ENCODE assay signal across 27 mouse cellular contexts in the genomic region with DNA sequence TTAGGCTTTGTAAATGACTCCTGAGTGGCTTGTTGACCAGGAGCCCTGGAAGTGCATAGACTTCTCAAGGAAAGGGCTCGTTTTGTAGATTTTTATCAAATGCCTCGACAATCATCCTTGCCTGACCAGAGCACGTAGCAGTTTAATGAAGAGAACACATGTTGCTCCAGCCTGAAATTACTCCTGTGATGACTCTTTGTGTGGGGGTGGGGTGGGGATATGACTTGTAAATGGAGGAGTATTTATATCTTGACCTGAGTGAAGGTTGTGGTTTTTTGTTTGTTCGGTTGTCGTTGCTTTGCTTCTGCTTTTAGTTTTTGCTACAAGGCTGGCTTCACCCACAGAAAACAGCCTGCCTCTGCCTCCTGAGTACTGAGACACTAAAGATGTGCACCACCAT. TPM values are rescaled to one million over a fixed set of nuclear protein-coding genes. Genes with fewer than 3 reads are reported as not detected.
DNase-seq lines count a peak whose midpoint lies in the region; ATAC-seq lines count a peak whose summit lies in the region.
"Had no signal": no experiment of that assay in that cellular context is flagged by ENCODE, and none has a peak within 500 bp of the region (broad histone marks: within the 10 kb centered on the region; RNA-seq: fewer than 3 reads in every experiment).

No protein-coding gene starts in this region.

- H3K4me3 ChIP-seq in kidney, embryonic 16.5 days (ENCODE audit: low read length): no peak overlapping the region
- H3K4me3 ChIP-seq in kidney, embryonic 14.5 days (ENCODE audit: low read length): no peak overlapping the region
- H3K4me3 ChIP-seq: embryonic facial prominence, embryonic 15.5 days; intestine, embryonic 15.5 days; left cerebral cortex, adult 2 months; midbrain, embryonic 10.5 days had no signal

- DNase-seq in A20 (ENCODE audit: low read depth, low spot score) (peak; percentile 67), ES-CJ7 (ENCODE audit: low read depth, low spot score) (peak; percentile 1)
- DNase-seq in adrenal gland, postnatal 36 days: no peak
- DNase-seq in gastrocnemius, adult 8-10 months (ENCODE audit: low spot score in 2 of 2): no peak
- DNase-seq: adrenal gland, postnatal 25 days; cerebellum, adult 18-20 months; cerebellum, postnatal 36 days; kidney, postnatal 14 days; layer of hippocampus, adult 9-11 months; left cerebral cortex, postnatal 4 days; liver; lung, adult 18-20 months; lung, postnatal 36 days; retina, postnatal 1 day; right cerebral cortex, postnatal 4 days; thymus, postnatal 36 days had no signal

- H3K9ac ChIP-seq in kidney, embryonic 16.5 days (replicated peaks; ENCODE audit: low read length): no peak overlapping the region
- no peak overlapping the region for H3K9ac ChIP-seq in kidney, embryonic 14.5 days (ENCODE audit: low read depth, low read length)
- H3K9ac ChIP-seq: embryonic facial prominence, embryonic 15.5 days; hindbrain, embryonic 14.5 days; intestine, embryonic 15.5 days had no signal

- 57% methylated on average over 5 of the region's 5 CpGs for WGBS in kidney, embryonic 16.5 days
- 59% methylated on average over 5 of the region's 5 CpGs for WGBS in kidney, embryonic 14.5 days

- no peaks in the 10 kb centered on the region for H3K9me3 ChIP-seq in kidney, embryonic 16.5 days (ENCODE audit: low read length)
- H3K9me3 ChIP-seq in kidney, embryonic 14.5 days (ENCODE audit: control insufficient read depth, low read length): no peaks in the 10 kb centered on the region
- H3K9me3 ChIP-seq: embryonic facial prominence, embryonic 15.5 days; intestine, embryonic 15.5 days; midbrain, embryonic 10.5 days had no signal

- no peak overlapping the region for H3K4me2 ChIP-seq in kidney, embryonic 16.5 days (replicated peaks; ENCODE audit: low read depth, low read length)
- no peak overlapping the region for H3K4me2 ChIP-seq in kidney, embryonic 14.5 days (replicated peaks; ENCODE audit: low read depth, low read length)
- H3K4me2 ChIP-seq: embryonic facial prominence, embryonic 15.5 days; hindbrain, embryonic 14.5 days; intestine, embryonic 15.5 days had no signal

- H3K27me3 ChIP-seq in kidney, embryonic 16.5 days (ENCODE audit: insufficient read depth, low read length): no peaks in the 10 kb centered on the region
- H3K27me3 ChIP-seq in kidney, embryonic 14.5 days (ENCODE audit: control insufficient read depth, insufficient read depth, low read length): no peaks in the 10 kb centered on the region
- H3K27me3 ChIP-seq: embryonic facial prominence, embryonic 15.5 days; intestine, embryonic 15.5 days had no signal

- ATAC-seq in kidney, embryonic 16.5 days (ENCODE audit: low FRiP score, low TSS enrichment): no peak
- no peak for ATAC-seq in kidney, embryonic 14.5 days (ENCODE audit: low FRiP score, low TSS enrichment)
- ATAC-seq in megakaryocyte progenitor cell, adult 5-6 weeks (replicated peaks; ENCODE audit: poor library complexity): 0 out of 2 replicates have a peak, but pooled peaks have one; percentile 21
- ATAC-seq: forebrain, embryonic 16.5 days; intestine, embryonic 15.5 days had no signal

- H3K27ac ChIP-seq in kidney, embryonic 16.5 days (ENCODE audit: low read length): peak overlapping the region; percentile 55; the same call in 1 of the 2 replicates
- H3K27ac ChIP-seq in kidney, embryonic 14.5 days (ENCODE audit: low read depth, low read length): no peak overlapping the region
- H3K27ac ChIP-seq: embryonic facial prominence, embryonic 15.5 days; hindbrain, embryonic 14.5 days; intestine, embryonic 15.5 days; left cerebral cortex, adult 2 months; midbrain, embryonic 10.5 days had no signal

- peaks cover 15% of the 10 kb centered on the region for H3K4me1 ChIP-seq in kidney, embryonic 16.5 days (ENCODE audit: insufficient read depth, low read length)
- peaks cover 7% of the 10 kb centered on the region; the same call in 1 of the 2 replicates for H3K4me1 ChIP-seq in kidney, embryonic 14.5 days (ENCODE audit: control insufficient read depth, insufficient read depth, low read length)
- H3K4me1 ChIP-seq: intestine, embryonic 15.5 days had no signal

- H3K36me3 ChIP-seq in kidney, embryonic 16.5 days (ENCODE audit: insufficient read depth, low read length): no peaks in the 10 kb centered on the region
- H3K36me3 ChIP-seq in kidney, embryonic 14.5 days (ENCODE audit: control insufficient read depth, insufficient read depth, low read length): no peaks in the 10 kb centered on the region
- H3K36me3 ChIP-seq: embryonic facial prominence, embryonic 15.5 days; intestine, embryonic 15.5 days; midbrain, embryonic 10.5 days had no signal

RNA-seq across cellular contexts. Expression of a gene that starts 25.7 kb away (rescaled TPM):
- not detected in 2 replicates for polyA plus RNA-seq in kidney, embryonic 16.5 days (2015; fragmentation: Nextera tagmentation; extraction: Ambion mirVana)
- not detected in 2 replicates for polyA plus RNA-seq in kidney, embryonic 14.5 days (2014; fragmentation: Nextera tagmentation; extraction: Ambion mirVana)
- total RNA-seq in megakaryocyte progenitor cell, adult 5-6 weeks (2015): 0.78 and 3.3 TPM in 2 replicates
- 0.64 and 5.2 TPM in 2 replicates for total RNA-seq in megakaryocyte progenitor cell, adult 5-6 weeks (2017)
- total RNA-seq in adrenal gland, postnatal 36 days (2021): under 1 TPM; 0.23 to 0.26 TPM
- total RNA-seq in gastrocnemius, adult 8-10 months (2022): not detected
- total RNA-seq: left cerebral cortex, adult 2 months; midbrain, postnatal 0 days had no signal
- polyA plus RNA-seq: forebrain, embryonic 16.5 days; hindbrain, embryonic 14.5 days; midbrain, embryonic 10.5 days; midbrain, postnatal 0 days; stomach, embryonic 14.5 days had no signal

RNA-seq across cellular contexts. Expression of a gene that starts 26.0 kb away (rescaled TPM):
- 0.66 TPM in 1 of 2 replicates, not detected in the other for polyA plus RNA-seq in kidney, embryonic 16.5 days (2015; fragmentation: Nextera tagmentation; extraction: Ambion mirVana)
- 0.99 and 1.2 TPM in 2 replicates for polyA plus RNA-seq in kidney, embryonic 14.5 days (2014; fragmentation: Nextera tagmentation; extraction: Ambion mirVana)
- 11.0 and 16.1 TPM in 2 replicates for total RNA-seq in megakaryocyte progenitor cell, adult 5-6 weeks (2015)
- 6.0 and 8.1 TPM in 2 replicates for total RNA-seq in megakaryocyte progenitor cell, adult 5-6 weeks (2017)
- total RNA-seq in adrenal gland, postnatal 36 days (2021): 1 to 10 TPM; 2.1 to 2.9 TPM
- total RNA-seq in gastrocnemius, adult 8-10 months (2022): under 1 TPM in 3 of 4 experiments, not detected in 1; 0.29 to 0.64 (median 0.52) TPM
- polyA plus RNA-seq: stomach, embryonic 14.5 days had no signal

RNA-seq across cellular contexts. Expression of a gene that starts 37.5 kb away (rescaled TPM):
- polyA plus RNA-seq in kidney, embryonic 16.5 days (2015; fragmentation: Nextera tagmentation; extraction: Ambion mirVana): not detected in 2 replicates
- not detected in 2 replicates for polyA plus RNA-seq in kidney, embryonic 14.5 days (2014; fragmentation: Nextera tagmentation; extraction: Ambion mirVana)
- total RNA-seq in megakaryocyte progenitor cell, adult 5-6 weeks (2015): 24.4 TPM in 1 of 2 replicates, not detected in the other
- 144 and 168 TPM in 2 replicates for total RNA-seq in megakaryocyte progenitor cell, adult 5-6 weeks (2017)
- total RNA-seq in adrenal gland, postnatal 36 days (2021): 10 to 100 TPM; 37.6 to 46.1 TPM
- total RNA-seq in gastrocnemius, adult 8-10 months (2022): 1 to 10 TPM; 2.1 to 5.2 (median 3.3) TPM
- polyA plus RNA-seq: embryonic facial prominence, embryonic 15.5 days; forebrain, embryonic 16.5 days; hindbrain, embryonic 14.5 days; intestine, embryonic 15.5 days; midbrain, embryonic 10.5 days; stomach, embryonic 14.5 days had no signal

RNA-seq across cellular contexts. Expression of a gene that starts 51.0 kb away (rescaled TPM):
- polyA plus RNA-seq in kidney, embryonic 16.5 days (2015; fragmentation: Nextera tagmentation; extraction: Ambion mirVana): 78.2 and 79.3 TPM in 2 replicates
- polyA plus RNA-seq in kidney, embryonic 14.5 days (2014; fragmentation: Nextera tagmentation; extraction: Ambion mirVana): 80.6 and 83.0 TPM in 2 replicates
- total RNA-seq in megakaryocyte progenitor cell, adult 5-6 weeks (2015): 388 TPM in 2 replicates
- total RNA-seq in megakaryocyte progenitor cell, adult 5-6 weeks (2017): 201 and 203 TPM in 2 replicates
- 10 to 100 TPM; 43.1 to 45.2 TPM for total RNA-seq in adrenal gland, postnatal 36 days (2021)
- total RNA-seq in gastrocnemius, adult 8-10 months (2022): 1 to 10 TPM; 2.2 to 4.4 (median 3.2) TPM

RNA-seq across cellular contexts. Expression of a gene that starts 51.2 kb away (rescaled TPM):
- 57.7 and 60.8 TPM in 2 replicates for polyA plus RNA-seq in kidney, embryonic 16.5 days (2015; fragmentation: Nextera tagmentation; extraction: Ambion mirVana)
- polyA plus RNA-seq in kidney, embryonic 14.5 days (2014; fragmentation: Nextera tagmentation; extraction: Ambion mirVana): 40.1 and 63.0 TPM in 2 replicates
- 47.0 and 58.0 TPM in 2 replicates for total RNA-seq in megakaryocyte progenitor cell, adult 5-6 weeks (2015)
- total RNA-seq in megakaryocyte progenitor cell, adult 5-6 weeks (2017): 10.4 and 17.9 TPM in 2 replicates
- total RNA-seq in adrenal gland, postnatal 36 days (2021): 10 to 100 TPM; 58.5 to 65.6 TPM
- total RNA-seq in gastrocnemius, adult 8-10 months (2022): 10 to 100 TPM; 12.4 to 19.8 (median 18.4) TPM

Comparison
In these comparisons a context has a peak if more than half of its experiments do, and no peak if none do; other contexts are left out.
1. DNase-seq: peak in A20 (single experiment) and ES-CJ7 (single experiment); none in adrenal gland, postnatal 36 days (0 of 2) and gastrocnemius, adult 8-10 months (0 of 2).